Mouse (Mus musculus): Measurements from ENCODE around the gene Gm13178. TPM values are rescaled to one million over a fixed set of nuclear protein-coding genes. Genes with fewer than 3 reads are reported as not detected.
A peak's percentile ranks its signal among the peaks of the same experiment; 100 is the strongest.

The Gm13178 gene
- not detected in 2 replicates for polyA plus RNA-seq (2016; fragmentation: Nextera tagmentation; extraction: Ambion mirVana)

GRCm38 (mm10) chr4:144721304-144721703 is at the start of gene Gm13178:
TSS of gene Gm13178 (minus strand) at chr4:144721404.
- no peaks in the 10 kb centered on the region for H3K4me1 ChIP-seq
- 92% methylated on average over 1 of the region's 1 CpGs for WGBS
- no peaks in the 10 kb centered on the region for H3K27me3 ChIP-seq (ENCODE audit: low read depth, poor library complexity, severe bottlenecking)

GRCm38 (mm10) chr4:144765722-144766121 is 44.5 kb upstream of the Gm13178 start:
- 35% methylated on average over 2 of the region's 2 CpGs for WGBS
- Histone ChIP-seq H3K4me3 (no peak overlapping the region), H3K4me1 (no peaks in the 10 kb centered on the region), H3K36me3 (no peaks in the 10 kb centered on the region), H3K27ac (no peak overlapping the region), H3K9me3 (replicated peaks) (no peaks in the 10 kb centered on the region), H3K27me3 (ENCODE audit: low read depth, poor library complexity, severe bottlenecking) (no peaks in the 10 kb centered on the region)
- DNase-seq (ENCODE audit: low spot score): peak; percentile 45

More at GRCm38 (mm10) chr4:144721304-144721703, at the start of gene Gm13178:
- Histone ChIP-seq H3K27ac (no peak within 1 kb of the TSS), H3K4me3 (no peak within 1 kb of the TSS), H3K36me3 (no peaks in the 10 kb centered on the region), H3K9me3 (replicated peaks) (no peaks in the 10 kb centered on the region)
- no peak for DNase-seq (ENCODE audit: low spot score)

- Histone ChIP-seq H3K9me3 (replicated peaks) (no peaks in the 10 kb centered on the region), H3K27me3 (ENCODE audit: low read depth, poor library complexity, severe bottlenecking) (no peaks in the 10 kb centered on the region), H3K36me3 (no peaks in the 10 kb centered on the region), H3K4me3 (no peak overlapping the region), H3K4me1 (peaks cover 13% of the 10 kb centered on the region), H3K27ac (no peak overlapping the region)
- WGBS: 3% methylated on average over 1 of the region's 1 CpGs
- DNase-seq (ENCODE audit: low spot score): peak; percentile 46
Observed at GRCm38 (mm10) chr4:144749139-144749538, 27.9 kb upstream of the Gm13178 start.

- Histone ChIP-seq H3K4me3 (no peak overlapping the region), H3K27me3 (ENCODE audit: low read depth, poor library complexity, severe bottlenecking) (no peaks in the 10 kb centered on the region), H3K9me3 (replicated peaks) (no peaks in the 10 kb centered on the region), H3K27ac (no peak overlapping the region), H3K4me1 (no peaks in the 10 kb centered on the region), H3K36me3 (no peaks in the 10 kb centered on the region)
- 89% methylated on average over 1 of the region's 1 CpGs for WGBS
- no peak for DNase-seq (ENCODE audit: low spot score)
Observed at GRCm38 (mm10) chr4:144719691-144720090, 1.5 kb downstream of the Gm13178 start.

- Histone ChIP-seq H3K36me3 (no peaks in the 10 kb centered on the region), H3K4me1 (no peaks in the 10 kb centered on the region), H3K27me3 (ENCODE audit: low read depth, poor library complexity, severe bottlenecking) (no peaks in the 10 kb centered on the region), H3K4me3 (no peak overlapping the region), H3K9me3 (replicated peaks) (no peaks in the 10 kb centered on the region), H3K27ac (no peak overlapping the region)
- WGBS: 81% methylated on average over 1 of the region's 1 CpGs
- DNase-seq (ENCODE audit: low spot score): no peak
Observed at GRCm38 (mm10) chr4:144718288-144718687, 2.9 kb downstream of the Gm13178 start.

- WGBS: 65% methylated on average over 2 of the region's 2 CpGs
- H3K27ac ChIP-seq: no peak within 1 kb of the TSS
Observed at GRCm38 (mm10) chr4:144686268-144686667, 34.9 kb downstream of the Gm13178 start, which contains the start of gene Gm436. TSS of gene Gm436 (minus strand) at chr4:144686368.

More at GRCm38 (mm10) chr4:144686268-144686667, 34.9 kb downstream of the Gm13178 start, which contains the start of gene Gm436:
- Histone ChIP-seq H3K9me3 (replicated peaks) (no peaks in the 10 kb centered on the region), H3K36me3 (no peaks in the 10 kb centered on the region), H3K4me3 (no peak within 1 kb of the TSS), H3K27me3 (ENCODE audit: low read depth, poor library complexity, severe bottlenecking) (no peaks in the 10 kb centered on the region), H3K4me1 (no peaks in the 10 kb centered on the region)
- no peak for DNase-seq (ENCODE audit: low spot score)

Other genes starting within 250 kb of the Gm13178 start
- gene 9430007A20Rik, start 201.6 kb downstream of the Gm13178 start, polyA plus RNA-seq (2016; fragmentation: Nextera tagmentation; extraction: Ambion mirVana): not detected in 2 replicates
- gene Gm13124, start 156.3 kb downstream of the Gm13178 start, polyA plus RNA-seq (2016; fragmentation: Nextera tagmentation; extraction: Ambion mirVana): not detected in 2 replicates
- gene Aadacl4, start 107.7 kb downstream of the Gm13178 start, polyA plus RNA-seq (2016; fragmentation: Nextera tagmentation; extraction: Ambion mirVana): not detected in 2 replicates
- gene Gm436, start 35.0 kb downstream of the Gm13178 start, polyA plus RNA-seq (2016; fragmentation: Nextera tagmentation; extraction: Ambion mirVana): not detected in 2 replicates
- gene Gm438, start 65.2 kb upstream of the Gm13178 start, polyA plus RNA-seq (2016; fragmentation: Nextera tagmentation; extraction: Ambion mirVana): not detected in 2 replicates
- 29.5 and 49.8 TPM in 2 replicates for gene Dhrs3, start 171.4 kb upstream of the Gm13178 start, polyA plus RNA-seq (2016; fragmentation: Nextera tagmentation; extraction: Ambion mirVana)

Data from limb, embryonic 10.5 days (tissue).